Mouse (Mus musculus) midbrain, embryonic 14.5 days (tissue): ENCODE measurements at regions not wholly inside any gene's neighbourhood (a gene's known extent, or its start where the extent isn't known, plus 50 kb on each side); places are given as distances from the start of the nearest gene placed in this dataset.

ENCODE experiments used
- ATAC-seq: fragments of 200-750 bp; cut with Nextera tagmentation; 2 replicates; pipeline ENCODE4 v1.8.0; 2017; ENCODE audit warnings: moderate number of reproducible peaks, moderate library complexity; ENCODE audit not compliant: low FRiP score, low TSS enrichment
- DNase-seq: peaks from one replicate; pipeline ENCODE4 v3.0.0-alpha.2; 2015
- H3K27ac ChIP-seq: fragments of 300-500 bp; sonication (generic); replicated peaks from 2 replicates; pipeline ENCODE4 v1.5.1; 2014; ENCODE audit warnings: mild to moderate bottlenecking, low read depth, low read length, moderate library complexity
- H3K27me3 ChIP-seq: fragments of 300-500 bp; sonication (generic); 2 replicates; pipeline ENCODE4 v1.6.1; 2014; ENCODE audit warnings: low read length, control low read depth, mixed read lengths; ENCODE audit not compliant: control insufficient read depth, insufficient read depth
- H3K36me3 ChIP-seq: fragments of 300-500 bp; sonication (generic); 2 replicates; pipeline ENCODE4 v1.6.1; 2014; ENCODE audit warnings: low read length, control low read depth; ENCODE audit not compliant: control insufficient read depth, insufficient read depth
- H3K4me1 ChIP-seq: fragments of 300-500 bp; sonication (generic); 2 replicates; pipeline ENCODE4 v1.6.1; 2014; ENCODE audit warnings: mild to moderate bottlenecking, antibody characterized with exemption, low read length, control low read depth; ENCODE audit not compliant: control insufficient read depth, insufficient read depth
- H3K4me2 ChIP-seq: fragments of 300-500 bp; sonication (generic); 2 replicates; pipeline ENCODE4 v1.6.1; 2014; ENCODE audit warnings: mild to moderate bottlenecking, low read length, moderate library complexity
- H3K4me3 ChIP-seq: fragments of 300-500 bp; sonication (generic); replicated peaks from 2 replicates; pipeline ENCODE4 v1.5.1; 2014; ENCODE audit warnings: low read depth, low read length
- H3K9ac ChIP-seq: fragments of 300-500 bp; sonication (generic); replicated peaks from 2 replicates; pipeline ENCODE4 v1.6.1; 2014; ENCODE audit warnings: mild to moderate bottlenecking, low read length, moderate library complexity
- H3K9me3 ChIP-seq: fragments of 300-500 bp; sonication (generic); 2 replicates; pipeline ENCODE4 v1.6.1; 2016; ENCODE audit warnings: low read length, control low read depth, mixed read lengths; ENCODE audit not compliant: control insufficient read depth
- WGBS: fragments of 180-500 bp; shearing (Covaris S2); extraction: QIAGEN DNeasy Blood & Tissue Kit; methylation state at CpG from one replicate; pipeline ENCODE4 v1.1.7; 2014; 5-methylcytosine and 5-hydroxymethylcytosine counted together

DNA sequence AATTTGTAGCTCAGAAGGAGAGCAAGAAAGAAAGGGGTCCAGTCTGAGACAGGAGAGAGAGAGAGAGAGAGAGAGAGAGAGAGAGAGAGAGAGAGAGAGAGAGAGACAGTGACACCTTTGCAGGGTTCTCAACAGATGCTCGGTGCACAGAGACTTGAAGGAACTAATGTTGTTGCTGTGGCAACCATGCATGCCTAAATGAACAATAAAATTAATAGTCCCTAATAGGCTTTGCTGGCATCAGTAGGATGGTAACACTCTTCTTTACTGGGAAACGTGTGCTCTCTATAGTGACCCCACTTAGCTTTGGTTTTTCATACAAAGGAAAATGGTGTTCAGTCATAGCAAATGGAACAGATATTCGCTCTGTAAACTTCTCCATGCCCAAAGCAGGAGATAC is 69.5 kb upstream of the Gnao1 start:
- WGBS = 60% methylated on average over 3 of the region's 3 CpGs
- Histone ChIP-seq H3K27ac (no peak overlapping the region), H3K27me3 (no peaks in the 10 kb centered on the region), H3K36me3 (no peaks in the 10 kb centered on the region), H3K4me2 (no peak overlapping the region), H3K4me3 (no peak overlapping the region), H3K9me3 (no peaks in the 10 kb centered on the region), H3K4me1 (no peaks in the 10 kb centered on the region), H3K9ac (no peak overlapping the region)
- DNase-seq (peak; percentile 32), ATAC-seq (no peak)

- Histone ChIP-seq H3K36me3 (no peaks in the 10 kb centered on the region), H3K4me1 (no peaks in the 10 kb centered on the region), H3K9ac (no peak overlapping the region), H3K27ac (no peak overlapping the region), H3K27me3 (no peaks in the 10 kb centered on the region), H3K9me3 (no peaks in the 10 kb centered on the region), H3K4me3 (no peak overlapping the region), H3K4me2 (no peak overlapping the region)
- 69% methylated on average over 1 of the region's 1 CpGs for WGBS
- ATAC-seq (no peak), DNase-seq (no peak)
These were observed 61.0 kb upstream of the Gnao1 start for GRCm38 (mm10) chr8:93748720-93749119.

DNA sequence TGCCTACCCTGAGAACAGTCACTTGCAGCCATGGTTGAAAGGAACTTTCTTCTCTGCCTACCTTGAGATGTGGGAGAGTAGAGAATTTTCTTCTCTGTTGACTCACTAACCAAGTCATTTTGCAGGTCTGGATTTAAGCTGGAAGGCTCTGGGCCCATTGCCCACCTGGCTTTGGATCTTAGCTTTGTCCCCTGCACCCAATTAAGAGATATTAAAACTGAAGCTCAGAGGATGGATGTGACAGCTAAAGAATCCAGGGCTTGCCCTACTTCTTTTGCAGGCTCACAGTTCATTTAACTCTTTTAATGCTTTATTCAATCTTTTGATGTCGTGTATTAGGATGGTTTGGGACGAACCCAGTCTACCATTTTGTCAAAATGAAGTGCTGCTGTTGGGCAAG is 58.8 kb upstream of the Gnao1 start:
- Histone ChIP-seq H3K4me3 (no peak overlapping the region), H3K9me3 (no peaks in the 10 kb centered on the region), H3K4me1 (no peaks in the 10 kb centered on the region), H3K9ac (no peak overlapping the region), H3K27ac (no peak overlapping the region), H3K36me3 (no peaks in the 10 kb centered on the region), H3K27me3 (no peaks in the 10 kb centered on the region), H3K4me2 (no peak overlapping the region)
- ATAC-seq (no peak), DNase-seq (no peak)
- 54% methylated on average over 2 of the region's 2 CpGs for WGBS

DNA sequence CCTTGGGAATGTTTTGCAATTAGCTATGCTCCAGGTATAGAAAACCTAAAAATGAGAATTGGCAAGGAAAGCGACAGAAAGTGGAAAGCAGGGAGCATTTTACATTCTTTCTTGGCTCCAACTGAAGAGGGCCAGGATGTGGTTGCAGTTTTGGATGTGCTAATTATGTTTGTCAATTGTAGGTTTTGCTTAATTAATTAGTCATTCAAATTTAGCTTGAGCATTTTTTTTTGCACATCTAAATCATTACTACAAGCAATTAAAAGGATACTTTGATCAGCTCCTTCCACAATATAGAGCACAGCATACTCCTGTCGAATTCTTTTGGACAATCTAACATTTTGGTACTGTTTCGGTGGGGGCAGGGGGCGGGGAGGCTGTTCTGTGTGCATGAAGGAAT is 53.8 kb upstream of the Gnao1 start:
- Histone ChIP-seq H3K4me1 (no peaks in the 10 kb centered on the region), H3K36me3 (no peaks in the 10 kb centered on the region), H3K4me2 (no peak overlapping the region), H3K9me3 (no peaks in the 10 kb centered on the region), H3K9ac (no peak overlapping the region), H3K27me3 (no peaks in the 10 kb centered on the region), H3K27ac (no peak overlapping the region), H3K4me3 (no peak overlapping the region)
- ATAC-seq (no peak), DNase-seq (no peak)
- WGBS = 95% methylated on average over 4 of the region's 4 CpGs
